Mouse (Mus musculus): Measurements from ENCODE around the gene Mcu.
A peak's percentile ranks its signal among the peaks of the same experiment; 100 is the strongest.

The Mcu gene

DNA sequence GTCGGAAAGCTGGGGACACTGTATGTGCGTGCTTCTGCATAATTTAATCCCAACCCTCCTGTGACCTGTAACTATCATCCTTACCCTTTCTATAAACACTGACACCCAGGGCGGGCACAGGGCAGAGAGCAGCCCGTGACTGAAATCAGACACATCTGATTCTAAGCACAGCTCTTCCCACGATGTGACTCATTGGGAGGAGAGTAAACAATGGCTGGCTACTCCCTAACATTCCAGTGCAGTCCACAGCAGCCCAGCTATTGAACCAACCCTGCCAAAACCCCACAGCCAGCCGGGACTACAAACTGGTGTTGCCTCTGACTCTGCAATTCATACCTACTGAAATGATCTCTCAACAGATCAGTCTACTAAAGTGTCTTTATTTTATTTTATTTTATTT, 78.9 kb downstream of the Mcu start:
- no peak for DNase-seq (ENCODE audit: low spot score)

- no peak for DNase-seq (ENCODE audit: low spot score)
Observed at GRCm38 (mm10) chr10:59532256-59532655, 84.2 kb downstream of the Mcu start.

DNA sequence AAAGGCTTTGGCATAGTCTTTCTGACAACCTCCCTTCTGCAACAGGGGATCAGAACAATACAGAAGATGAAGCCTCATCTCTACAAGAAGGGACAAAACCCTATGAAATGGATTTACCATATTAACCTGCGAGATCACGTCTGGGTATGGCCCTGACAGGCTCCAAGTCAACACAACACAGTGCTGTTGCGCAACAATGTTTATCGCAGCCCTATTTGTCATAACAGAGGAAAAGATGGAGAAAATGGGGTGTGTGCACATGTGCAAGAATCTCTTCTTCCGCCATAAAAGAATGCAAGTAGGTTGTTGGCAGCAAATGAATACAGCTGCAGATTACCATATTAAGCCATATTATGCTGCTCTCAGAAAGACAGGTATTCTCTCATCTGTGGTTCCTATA, 88.7 kb downstream of the Mcu start:
- DNase-seq (ENCODE audit: low spot score) = no peak

DNA sequence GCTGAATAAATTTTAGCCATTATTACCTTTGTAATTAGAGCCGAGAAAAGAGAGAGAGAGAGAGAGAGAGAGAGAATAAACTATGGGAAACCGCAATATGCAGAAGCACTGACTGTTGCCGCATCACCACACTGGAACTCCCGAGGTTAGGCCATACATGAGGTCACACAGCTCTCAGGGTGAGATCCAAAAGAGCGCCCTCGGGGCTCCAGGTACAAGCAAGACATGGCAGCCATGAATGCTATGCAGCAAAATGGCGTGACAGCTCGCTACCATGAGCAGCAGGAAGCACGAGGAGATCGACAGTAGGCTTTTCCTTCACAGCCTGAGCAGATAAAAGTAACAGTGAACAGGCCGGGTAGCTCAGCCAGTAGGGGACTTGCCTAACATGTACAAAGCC, 89.2 kb downstream of the Mcu start:
- DNase-seq (ENCODE audit: low spot score) = no peak

- DNase-seq (ENCODE audit: low spot score) = no peak
Observed at GRCm38 (mm10) chr10:59524675-59525074, 91.8 kb downstream of the Mcu start.

GRCm38 (mm10) chr10:59523826-59524331, 92.6 kb downstream of the Mcu start:
- no peak for DNase-seq (ENCODE audit: low spot score)

GRCm38 (mm10) chr10:59520701-59521100, 95.8 kb downstream of the Mcu start:
- DNase-seq (ENCODE audit: low spot score) = no peak

- no peak for DNase-seq (ENCODE audit: low spot score)
Observed at GRCm38 (mm10) chr10:59519411-59519810, 97.1 kb downstream of the Mcu start.

- no peak for DNase-seq (ENCODE audit: low spot score)
Observed at GRCm38 (mm10) chr10:59517201-59517600, 99.3 kb downstream of the Mcu start.

DNA sequence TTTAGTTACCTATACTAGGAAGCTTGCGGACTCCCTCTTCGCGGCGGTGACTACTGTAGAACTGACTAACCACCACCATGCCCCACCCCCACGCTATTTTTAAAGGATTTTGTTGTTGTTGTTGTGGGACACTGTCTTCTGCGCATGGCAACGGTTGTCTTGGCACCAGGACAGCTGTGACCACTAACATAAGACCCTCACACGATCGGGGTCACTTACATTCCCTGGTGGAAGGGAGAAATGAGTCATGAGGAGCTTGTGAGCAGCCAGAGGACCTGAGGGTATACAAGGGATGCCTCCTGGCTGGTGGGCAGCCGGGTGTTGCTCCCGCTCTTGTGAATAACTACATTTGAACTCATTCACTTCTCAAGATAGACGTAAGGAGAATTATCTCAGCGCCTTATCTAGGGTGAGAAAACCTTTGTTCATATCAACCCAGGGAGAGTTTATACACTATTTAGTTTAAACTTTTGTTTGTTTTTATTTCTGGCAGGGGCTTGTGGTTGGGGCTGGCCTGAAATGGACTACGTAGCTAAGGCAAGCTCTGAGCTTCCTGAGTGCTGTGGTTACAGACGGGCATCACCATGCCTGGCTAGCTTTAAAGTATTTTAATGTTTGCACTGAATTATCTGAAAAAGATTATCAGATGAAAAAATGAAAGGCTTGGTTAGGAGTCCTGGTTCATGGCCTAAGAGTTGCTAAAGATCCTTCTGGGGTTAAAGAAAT, 101.6 kb downstream of the Mcu start:
- no peak for DNase-seq (ENCODE audit: low spot score)

GRCm38 (mm10) chr10:59512173-59512572, 104.3 kb downstream of the Mcu start:
- no peak for DNase-seq (ENCODE audit: low spot score)

- DNase-seq (ENCODE audit: low spot score) = no peak
Observed at GRCm38 (mm10) chr10:59511427-59511963, 105.0 kb downstream of the Mcu start.

DNA sequence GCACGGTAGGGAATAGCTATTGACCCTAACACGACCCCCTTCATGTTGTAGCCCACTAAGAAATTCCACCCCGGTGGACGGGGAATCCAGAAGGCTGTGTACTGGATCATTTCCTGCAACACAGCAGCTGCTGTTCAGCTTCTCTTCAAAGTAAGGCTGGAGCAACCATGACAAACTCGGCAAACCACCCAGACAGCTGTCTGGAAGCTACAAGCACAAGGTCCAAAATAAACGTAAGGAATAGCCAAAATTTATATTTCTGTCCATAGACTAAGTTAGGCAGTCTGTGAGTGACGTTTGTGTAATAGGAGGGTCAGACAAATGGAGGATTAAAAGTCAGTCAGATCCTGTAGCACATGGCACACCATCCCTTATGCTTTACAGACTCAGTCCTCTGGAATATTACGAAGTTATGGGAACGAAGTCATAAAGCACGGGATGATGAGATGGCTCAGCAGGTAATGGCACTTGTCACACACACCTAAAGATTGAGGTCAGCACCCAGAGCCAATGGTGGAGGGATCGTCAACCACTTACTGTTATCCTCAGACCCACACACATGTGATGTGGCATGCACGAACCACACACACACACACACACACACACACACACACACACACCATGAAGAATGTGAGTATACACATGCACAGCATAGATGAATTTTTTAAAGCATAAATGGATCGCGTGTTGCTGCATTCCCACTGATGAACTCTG, 105.6 kb downstream of the Mcu start:
- no peak for DNase-seq (ENCODE audit: low spot score)

- DNase-seq (ENCODE audit: low spot score) = no peak
Observed at GRCm38 (mm10) chr10:59509197-59509596, 107.3 kb downstream of the Mcu start.

DNA sequence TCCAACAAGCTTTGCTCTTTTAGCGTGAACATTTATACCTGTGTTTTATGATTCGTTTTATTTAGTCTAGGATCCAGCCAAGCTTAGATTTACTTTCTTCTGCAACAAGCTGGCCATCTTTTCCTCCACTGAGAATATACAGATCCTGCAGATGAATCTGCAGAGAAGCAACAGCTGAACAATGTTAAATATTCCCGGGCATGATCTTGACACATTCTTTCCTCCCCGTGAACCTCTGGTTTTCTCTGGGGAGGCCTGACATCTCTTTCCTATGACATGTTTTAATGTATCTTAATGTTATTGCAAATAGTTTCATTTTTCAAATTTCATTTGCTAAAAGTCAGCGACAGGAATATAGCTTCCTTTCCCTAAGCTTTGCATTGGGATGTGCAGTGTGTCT, 109.8 kb downstream of the Mcu start:
- no peak for DNase-seq (ENCODE audit: low spot score)

DNA sequence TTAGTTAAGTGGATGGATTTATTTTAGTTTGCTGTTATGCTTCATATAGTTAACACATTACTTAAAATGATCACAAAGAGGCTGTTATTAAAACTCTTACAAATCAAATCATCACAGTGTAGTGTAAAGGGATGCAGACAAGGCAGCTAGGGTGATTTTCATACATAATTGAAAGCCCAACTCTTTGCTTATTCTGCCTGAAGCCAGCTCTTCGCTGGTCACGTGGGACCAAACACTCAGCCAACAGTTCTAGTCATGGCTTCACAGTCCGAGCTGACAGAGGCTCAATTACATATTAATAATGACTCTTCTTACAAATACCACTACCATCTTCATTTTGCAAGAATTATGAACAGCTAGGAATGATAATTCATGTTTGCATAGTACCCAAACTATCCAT, 112.2 kb downstream of the Mcu start:
- DNase-seq (ENCODE audit: low spot score) = no peak

GRCm38 (mm10) chr10:59503433-59504210, 112.9 kb downstream of the Mcu start:
- DNase-seq (ENCODE audit: low spot score) = peak; percentile 36

DNA sequence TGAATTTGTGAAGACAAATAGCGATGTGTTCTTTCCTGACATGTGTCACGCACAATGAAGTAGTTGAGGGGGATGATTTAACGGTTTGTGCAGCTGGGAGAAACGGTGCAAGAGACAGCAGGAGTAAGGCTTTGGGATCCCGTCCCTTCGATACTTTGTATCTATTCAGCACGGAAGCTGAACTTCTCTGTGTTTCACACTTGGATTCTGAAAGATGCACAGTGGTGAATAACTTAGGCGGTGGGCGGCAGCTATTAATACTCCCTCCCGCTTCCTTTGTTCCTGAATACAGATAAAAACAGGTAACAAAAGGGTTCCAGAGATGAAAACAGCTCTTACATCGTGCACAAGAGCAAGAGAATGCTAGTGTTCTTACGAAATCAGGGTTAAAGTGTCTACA, 114.1 kb downstream of the Mcu start:
- no peak for DNase-seq (ENCODE audit: low spot score)

GRCm38 (mm10) chr10:59501761-59502160, 114.7 kb downstream of the Mcu start:
- no peak for DNase-seq (ENCODE audit: low spot score)

DNA sequence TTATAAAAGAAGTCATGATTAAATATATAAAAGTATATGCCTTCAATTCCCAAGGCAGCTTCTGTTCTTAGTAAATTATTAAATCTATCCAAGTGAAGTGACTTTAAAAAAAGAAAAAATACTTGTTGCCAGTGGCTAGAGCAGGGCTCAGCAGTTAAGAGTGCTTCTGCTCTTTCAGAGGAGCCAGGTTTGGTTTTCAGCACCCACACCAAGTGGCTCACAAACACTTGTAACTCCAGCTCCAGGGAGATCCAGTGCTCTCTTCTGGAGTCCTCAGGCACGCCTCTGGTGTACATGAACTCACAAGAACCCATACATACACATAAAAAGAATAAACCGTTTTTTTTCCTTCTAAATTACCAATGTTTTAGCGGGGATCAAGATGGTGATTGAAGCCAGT, 116.3 kb downstream of the Mcu start:
- DNase-seq (ENCODE audit: low spot score) = no peak

DNA sequence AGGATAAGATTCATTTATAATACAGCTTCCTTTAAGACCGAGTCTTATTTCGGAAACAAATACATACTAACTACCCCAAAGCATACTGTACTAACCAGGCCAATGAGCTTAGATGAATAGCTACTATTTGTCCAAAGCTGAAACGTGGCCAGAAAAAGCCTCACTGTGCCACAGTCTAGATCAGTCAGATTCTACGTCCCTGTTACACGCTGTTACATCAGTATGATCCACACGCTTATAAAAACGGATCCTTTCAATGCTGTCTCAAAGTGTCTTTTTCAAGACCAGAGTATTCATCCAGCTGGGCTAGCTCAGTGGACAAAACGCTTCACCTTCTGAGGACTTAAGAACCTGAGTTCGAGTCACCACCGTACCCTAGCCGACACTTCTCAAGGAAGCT, 119.5 kb downstream of the Mcu start:
- DNase-seq (ENCODE audit: low spot score) = no peak

GRCm38 (mm10) chr10:59494917-59495316, 121.6 kb downstream of the Mcu start:
- no peak for DNase-seq (ENCODE audit: low spot score)

GRCm38 (mm10) chr10:59494044-59494443, 122.4 kb downstream of the Mcu start:
- no peak for DNase-seq (ENCODE audit: low spot score)

Measured in ovary, postnatal 14 days (tissue).